Mouse (Mus musculus) T-helper 17 cell (primary cell): Measurements from ENCODE around the gene Aoc1.

Experiments
- in situ Hi-C, 2 experiments: fragments of 300-600 bp; cut with MboI, MseI; formaldehyde crosslinking; loops; 1 replicate in 1 of 2; 2 replicates in 1 of 2; pipeline ENCODE4 v1.15.1; 2025; ENCODE audit warnings: high pct_unique_total_duplicates in 2 of 2

Aoc1 gene

GRCm38 (mm10) chr6:48872596-48872995 lies at the start of gene Aoc1:
Aoc1 (plus strand) TSS chr6:48872896.
- in situ Hi-C loops = loop anchor here in 1 of 2 experiments (25.0 kb wide), 1 partner anchor 1210 kb away; no protein-coding TSS in a partner anchor

- in situ Hi-C loops = no loop called here
Measured at GRCm38 (mm10) chr6:48825016-48825415, 47.7 kb upstream of the Aoc1 start.

- in situ Hi-C loops = no loop called here
Measured at GRCm38 (mm10) chr6:48828976-48829375, 43.7 kb upstream of the Aoc1 start.

DNA sequence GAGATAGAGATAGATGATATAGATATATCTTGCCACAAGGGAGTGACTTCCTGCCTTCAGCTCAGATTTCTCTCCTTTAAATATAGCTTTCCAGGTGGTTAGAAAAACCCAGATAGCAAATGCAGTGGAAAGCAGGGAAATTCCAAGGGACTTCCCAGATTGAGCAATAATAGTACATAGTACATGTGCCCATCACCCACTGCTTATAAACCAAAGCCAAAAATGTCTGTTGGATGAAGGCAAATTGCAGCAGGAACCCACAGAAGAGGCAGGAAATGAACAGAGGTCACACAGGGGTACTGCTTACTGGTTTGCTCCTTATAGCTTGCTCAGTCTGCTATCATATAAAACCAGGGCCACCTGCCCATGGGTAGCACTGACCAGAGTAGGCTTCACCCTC lies 43.0 kb upstream of the Aoc1 start:
- in situ Hi-C loops = no loop called here

DNA sequence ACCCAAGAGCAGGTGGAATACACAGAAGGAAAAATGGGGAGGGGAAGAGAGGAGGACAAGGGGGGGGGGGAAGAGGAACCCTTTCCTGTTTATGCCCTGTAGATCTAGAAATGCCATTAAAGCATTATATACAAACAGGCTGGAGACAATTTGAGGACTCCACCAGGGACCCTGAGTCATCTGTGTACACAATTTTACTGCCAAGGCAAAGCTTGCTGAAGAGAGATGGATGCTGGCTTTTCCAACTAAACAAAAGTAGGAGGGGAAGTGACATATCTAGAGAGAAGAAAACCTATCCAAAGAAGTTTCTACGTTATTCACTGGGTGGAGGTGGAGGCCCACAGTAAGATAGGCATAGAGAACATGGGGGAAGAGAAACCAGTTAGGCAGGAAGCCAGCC lies 42.5 kb upstream of the Aoc1 start:
- in situ Hi-C loops = no loop called here

- in situ Hi-C loops = no loop called here
Measured at GRCm38 (mm10) chr6:48831141-48831540, 41.6 kb upstream of the Aoc1 start.

DNA sequence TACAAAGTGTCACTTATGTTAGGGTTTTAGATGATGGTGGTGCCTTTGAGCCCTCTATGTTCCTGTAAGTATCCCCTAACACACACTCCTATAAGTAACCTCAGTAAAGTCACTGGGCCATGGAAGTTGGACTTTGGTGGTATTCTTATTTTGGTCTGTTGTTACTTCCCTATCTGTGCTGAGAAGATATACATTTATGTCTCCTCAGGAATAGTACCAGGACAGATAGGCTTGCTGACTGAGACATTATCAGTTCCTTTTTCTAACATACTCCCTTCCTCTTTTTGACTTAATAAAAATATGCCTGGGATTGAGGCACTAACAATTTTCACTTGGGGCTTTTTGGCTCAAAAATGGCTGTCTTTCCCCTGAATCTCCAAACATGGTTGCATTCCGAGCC lies 40.3 kb upstream of the Aoc1 start:
- in situ Hi-C loops = no loop called here

DNA sequence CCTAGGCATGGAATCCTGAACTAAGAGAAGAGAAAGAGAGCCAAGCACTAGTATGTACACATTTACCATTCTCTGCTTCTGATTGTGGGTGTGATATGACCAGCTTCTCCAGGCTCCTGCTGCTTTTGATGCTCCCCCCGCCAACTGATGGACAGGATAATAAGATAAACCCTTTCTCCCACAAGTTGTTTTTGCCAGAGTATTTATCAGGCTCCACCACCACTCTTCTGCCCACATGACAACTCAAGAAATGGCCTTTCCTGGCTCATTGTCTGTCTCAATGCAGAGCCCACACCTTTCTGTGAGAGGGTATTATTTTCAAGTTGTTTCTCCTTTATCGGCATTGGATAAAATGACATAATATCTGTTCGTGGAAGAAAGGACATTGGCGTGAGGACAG lies 39.2 kb upstream of the Aoc1 start:
- in situ Hi-C loops = no loop called here

GRCm38 (mm10) chr6:48835241-48835640 lies 37.5 kb upstream of the Aoc1 start:
- in situ Hi-C loops = no loop called here

DNA sequence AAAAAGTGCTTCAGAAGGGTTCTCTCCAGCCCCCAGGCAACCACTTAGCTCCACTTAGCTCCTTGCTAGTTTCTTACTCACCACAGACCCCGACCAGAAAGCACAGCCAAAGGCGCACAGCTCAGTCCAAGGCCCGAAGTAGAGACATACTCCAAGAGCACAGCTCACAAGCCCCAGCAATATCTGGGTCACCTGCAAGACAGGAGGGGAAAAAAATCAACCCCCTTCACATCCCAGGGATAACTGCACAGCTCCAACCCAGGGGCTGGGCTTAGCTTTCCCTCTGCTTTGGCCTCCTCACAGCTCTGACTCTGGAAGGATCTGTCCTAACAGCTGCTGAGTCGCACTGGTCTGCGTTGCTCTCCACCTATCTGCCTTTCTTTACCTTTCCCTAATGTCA lies 36.5 kb upstream of the Aoc1 start:
- in situ Hi-C loops = no loop called here

- in situ Hi-C loops = no loop called here
Measured at GRCm38 (mm10) chr6:48837516-48837915, 35.2 kb upstream of the Aoc1 start.

- in situ Hi-C loops = no loop called here
Measured at GRCm38 (mm10) chr6:48838321-48839080, 34.2 kb upstream of the Aoc1 start.

DNA sequence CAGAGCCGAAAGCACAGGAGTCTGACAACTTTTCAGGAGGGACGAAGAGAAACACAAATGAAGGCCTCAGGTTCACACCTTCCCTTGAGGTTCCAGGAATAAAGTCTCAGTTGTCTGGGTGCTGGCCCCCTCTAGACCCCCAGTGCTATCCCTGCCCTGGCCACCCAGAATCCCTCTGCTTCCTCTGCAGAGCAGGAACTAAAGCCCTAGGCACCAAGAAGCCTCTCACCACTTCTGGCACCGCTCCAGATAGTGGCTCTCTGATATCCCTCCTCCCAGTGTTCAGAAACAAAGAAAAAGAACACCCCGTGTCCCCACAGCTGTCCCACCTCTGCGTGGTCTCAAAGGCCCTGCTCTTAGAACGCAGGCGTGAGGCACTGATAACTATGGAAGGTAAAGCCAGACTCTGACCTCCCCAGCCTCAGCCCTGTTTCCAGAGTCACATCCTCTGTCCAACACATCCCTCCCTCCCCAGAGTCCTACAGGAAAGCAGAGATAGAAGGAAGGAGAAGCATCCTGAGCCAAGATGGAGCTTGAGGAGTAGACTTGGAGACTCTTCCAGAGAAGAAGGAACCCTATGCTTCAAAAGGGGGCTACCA lies 32.2 kb upstream of the Aoc1 start, which contains the start of gene Tmem176a:
TSS of gene Tmem176a (plus strand) at position 549 of the 599 bp plus-strand sequence.
- in situ Hi-C loops = no loop called here

DNA sequence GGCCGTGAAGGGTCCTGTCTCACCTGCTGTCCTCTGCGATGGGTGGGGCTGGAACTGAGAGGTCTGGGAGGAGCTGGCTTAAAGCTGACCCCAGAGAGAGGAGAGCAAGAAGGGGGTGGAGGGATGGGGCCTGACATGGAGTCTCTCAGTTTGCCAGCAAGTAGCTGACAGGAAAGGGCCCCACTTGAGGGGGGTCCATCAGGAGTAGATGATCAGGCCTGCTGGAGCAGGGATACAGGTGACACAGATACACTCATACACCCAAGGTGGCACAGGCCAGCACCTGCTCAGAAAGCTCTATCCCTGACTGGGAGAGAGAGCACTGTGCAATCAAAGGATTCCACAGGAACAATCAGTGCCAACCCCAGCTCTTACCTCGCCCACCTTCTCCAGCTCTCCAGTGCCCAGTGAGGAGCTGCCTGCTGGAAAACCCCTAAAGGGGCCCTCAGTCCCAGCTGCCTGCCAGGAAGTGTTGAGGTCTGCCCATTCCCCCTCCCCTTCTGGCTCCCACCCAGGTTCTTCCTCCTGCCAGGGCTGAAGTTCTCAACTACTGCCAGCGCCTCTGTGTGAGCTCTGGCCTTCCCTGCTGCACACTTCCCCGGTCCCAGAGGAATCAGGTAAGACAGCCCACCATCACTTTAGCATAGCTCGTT lies 31.6 kb upstream of the Aoc1 start, which contains the start of gene Tmem176b:
TSS of gene Tmem176b (minus strand) at position 524 of the 653 bp plus-strand sequence.
- in situ Hi-C loops = no loop called here

GRCm38 (mm10) chr6:48842111-48842842 lies 30.4 kb upstream of the Aoc1 start:
- in situ Hi-C loops = no loop called here

DNA sequence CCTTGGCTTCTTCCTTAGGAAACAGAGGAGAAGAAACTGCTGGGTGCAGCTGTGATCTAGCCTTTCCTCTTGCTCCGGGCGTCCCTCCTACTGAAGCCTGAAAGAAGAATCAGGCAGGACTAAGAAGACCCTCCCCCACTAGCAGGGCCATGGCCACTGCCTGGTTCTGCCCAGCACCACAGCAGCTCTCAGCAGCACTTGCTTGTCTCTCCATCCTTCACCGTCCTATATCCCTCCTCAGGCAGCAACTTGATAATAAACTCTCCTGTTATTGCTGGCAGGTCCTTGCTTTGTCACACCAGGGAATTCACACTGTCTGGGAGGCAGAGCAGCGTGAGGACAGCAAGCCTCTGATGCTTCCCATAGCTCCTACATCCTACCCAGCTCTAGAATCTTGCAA lies 27.6 kb upstream of the Aoc1 start:
- in situ Hi-C loops = no loop called here

DNA sequence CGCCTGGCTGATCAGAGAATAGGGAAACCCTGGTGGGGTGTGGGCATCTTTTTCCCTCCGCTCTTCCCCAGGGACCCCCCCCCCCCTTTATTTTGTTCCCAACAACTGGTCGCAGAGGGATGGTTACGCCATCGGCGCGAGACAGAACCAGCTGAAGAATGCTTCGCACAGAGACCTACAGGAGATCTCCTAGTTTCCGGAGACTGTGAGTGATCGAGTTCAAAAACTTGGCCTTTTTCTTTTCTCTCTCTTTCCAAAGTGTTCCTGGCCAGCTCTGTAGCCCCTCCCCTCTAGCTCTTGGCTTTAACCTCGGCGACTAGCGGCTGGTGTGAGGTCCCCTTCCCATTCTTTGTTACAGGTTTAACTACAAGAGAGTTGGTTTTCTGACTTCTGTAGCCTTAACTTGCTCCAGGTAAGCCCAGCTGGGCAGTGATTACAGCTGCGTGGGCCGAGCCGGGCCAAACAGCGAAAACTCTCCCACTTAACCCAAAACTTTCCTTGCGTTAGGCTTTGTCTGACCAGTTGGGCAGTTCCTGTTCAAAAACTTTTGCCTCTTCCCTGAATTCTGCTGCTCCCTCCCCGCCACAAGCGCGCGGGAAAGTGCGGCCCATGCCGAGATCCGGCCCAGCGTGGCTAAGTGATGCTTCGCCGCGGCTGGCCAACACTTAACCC lies 20.7 kb upstream of the Aoc1 start:
- in situ Hi-C loops = loop anchor here in 1 of 2 experiments (25.0 kb wide), 1 partner anchor 1190 kb away; no protein-coding TSS in a partner anchor

GRCm38 (mm10) chr6:48854155-48854554 lies 18.5 kb upstream of the Aoc1 start:
- in situ Hi-C loops = loop anchor here in 1 of 2 experiments (25.0 kb wide), 1 partner anchor 1192 kb away; no protein-coding TSS in a partner anchor

- in situ Hi-C loops = loop anchor here in 1 of 2 experiments (25.0 kb wide), 1 partner anchor 1195 kb away; no protein-coding TSS in a partner anchor
Measured at GRCm38 (mm10) chr6:48857613-48858302, 14.9 kb upstream of the Aoc1 start.

DNA sequence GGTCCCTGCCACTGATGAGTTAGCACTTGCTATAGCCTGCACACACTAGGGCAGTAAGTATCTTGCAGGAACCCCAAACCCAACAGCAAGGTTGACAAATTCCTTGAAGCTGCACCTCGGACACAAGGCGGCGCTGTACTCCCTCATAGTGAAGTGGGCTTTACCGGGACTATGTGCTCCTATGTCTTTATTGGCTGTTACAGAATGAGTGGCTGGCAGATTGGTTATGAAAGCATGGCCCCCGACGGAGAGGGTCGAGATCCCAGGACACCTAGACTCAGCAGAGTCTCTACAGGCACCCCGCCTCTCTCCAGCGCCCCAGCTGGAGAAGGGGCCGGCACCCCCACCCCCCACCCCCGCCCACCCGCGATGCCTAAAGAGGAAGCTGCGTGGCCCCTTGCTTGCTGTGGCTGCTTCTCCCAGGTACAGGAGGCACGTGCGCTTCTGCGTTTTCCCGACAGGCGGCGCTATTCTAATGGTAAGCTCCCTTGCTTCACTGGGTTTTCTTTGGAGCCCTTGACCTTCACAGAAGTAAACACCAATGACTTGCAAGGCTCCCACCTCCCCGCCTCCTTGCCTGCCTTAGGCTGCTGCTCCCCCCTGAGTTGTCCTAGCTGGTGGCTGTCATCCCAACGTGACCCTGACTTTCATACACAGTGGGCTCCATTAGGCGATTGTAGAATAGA lies 12.4 kb upstream of the Aoc1 start:
- in situ Hi-C loops = loop anchor here (5.0 to 25.0 kb wide), 3 partner anchors 47 to 1198 kb away; no protein-coding TSS in a partner anchor
